Mouse (Mus musculus) erythroblast, embryonic 14.5 days (primary cell): ENCODE data around the gene Pnmal2.

Experiments used
- GATA1 ChIP-seq: IDR thresholded peaks from 2 replicates; pipeline ENCODE4 v1.6.1; 2012; ENCODE audit warnings: low read length, inconsistent platforms, mixed read lengths
- TAL1 ChIP-seq: IDR thresholded peaks from 3 replicates; pipeline ENCODE4 v1.6.1; 2012; ENCODE audit warnings: low read length, inconsistent platforms, mixed read lengths

DNA sequence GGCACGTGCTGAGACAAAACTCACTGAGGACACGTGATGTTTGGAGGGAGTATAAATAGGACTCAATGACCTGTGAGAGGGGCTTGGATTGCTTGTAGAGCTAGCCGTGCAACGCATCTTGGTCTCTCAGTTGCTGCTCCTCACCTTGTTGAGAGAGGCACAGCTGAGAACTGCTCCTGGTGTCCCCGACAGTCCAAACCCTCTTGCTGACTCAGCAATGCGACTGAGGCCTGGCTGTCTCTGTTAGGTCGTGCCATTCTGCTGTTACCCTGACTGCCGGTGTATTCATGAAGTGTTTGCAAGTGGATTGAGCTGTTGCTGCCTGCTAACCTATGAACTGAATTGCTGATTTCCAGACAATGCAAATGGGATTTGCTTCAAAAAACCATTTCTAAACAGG is 31.8 kb downstream of the Pnmal2 start:
- no peak for TF ChIP-seq GATA1
- no peak for TF ChIP-seq TAL1
